Mouse (Mus musculus): ENCODE measurements around the gene Heyl. TPM values are rescaled to one million over a fixed set of nuclear protein-coding genes. Genes with fewer than 3 reads are reported as not detected.
"Not testable (repeated sequence)": the region's sequence is repeated elsewhere in the genome, so short reads cannot be mapped to it uniquely, and the experiment has no call there.

The Heyl gene
- polyA plus RNA-seq, 1 experiment = not detected

- Histone ChIP-seq H3K27me3 (ENCODE audit: control insufficient read depth, insufficient read depth, low read length, poor library complexity, severe bottlenecking) (no peaks in the 10 kb centered on the region), H3K9ac (ENCODE audit: low read depth, poor library complexity, severe bottlenecking) (no peak overlapping the region), H3K4me3 (ENCODE audit: low read depth, low read length) (no peak overlapping the region), H3K4me1 (ENCODE audit: control insufficient read depth, insufficient read depth, low read length) (no peaks in the 10 kb centered on the region), H3K9me3 (replicated peaks; ENCODE audit: control insufficient read depth, insufficient read depth, low read length, poor library complexity, severe bottlenecking) (no peaks in the 10 kb centered on the region), H3K27ac (ENCODE audit: insufficient read depth, low read length) (no peak overlapping the region), H3K36me3 (ENCODE audit: control insufficient read depth, insufficient read depth, low read length, poor library complexity, severe bottlenecking) (peaks cover 86% of the 10 kb centered on the region)
- no peak for TF ChIP-seq EP300 (IDR thresholded peaks at IDR 0.05; ENCODE audit: insufficient read depth, low read depth, low read length)
- TF ChIP-seq POLR2A (IDR thresholded peaks at IDR 0.05; ENCODE audit: insufficient read depth, low read length) = no peak
- TF ChIP-seq CTCF (IDR thresholded peaks at IDR 0.05; ENCODE audit: low read depth, low read length) = no peak
These were observed 60.5 kb downstream of the Heyl start for GRCm38 (mm10) chr4:123293661-123294443.

- not testable (repeated sequence) for H3K4me3 ChIP-seq (ENCODE audit: low read depth, low read length); H3K9me3 ChIP-seq (replicated peaks; ENCODE audit: control insufficient read depth, insufficient read depth, low read length, poor library complexity, severe bottlenecking); H3K4me1 ChIP-seq (ENCODE audit: control insufficient read depth, insufficient read depth, low read length); H3K27me3 ChIP-seq (ENCODE audit: control insufficient read depth, insufficient read depth, low read length, poor library complexity, severe bottlenecking); H3K9ac ChIP-seq (ENCODE audit: low read depth, poor library complexity, severe bottlenecking); H3K27ac ChIP-seq (ENCODE audit: insufficient read depth, low read length)
- H3K36me3 ChIP-seq (ENCODE audit: control insufficient read depth, insufficient read depth, low read length, poor library complexity, severe bottlenecking) = peaks cover 86% of the 10 kb centered on the region
These were observed 61.7 kb downstream of the Heyl start for GRCm38 (mm10) chr4:123295026-123295425.

- no peaks in the 10 kb centered on the region for H3K27me3 ChIP-seq (ENCODE audit: control insufficient read depth, insufficient read depth, low read length, poor library complexity, severe bottlenecking)
- TF ChIP-seq CTCF (IDR thresholded peaks at IDR 0.05; ENCODE audit: low read depth, low read length) (no peak), POLR2A (IDR thresholded peaks at IDR 0.05; ENCODE audit: insufficient read depth, low read length) (no peak), EP300 (IDR thresholded peaks at IDR 0.05; ENCODE audit: insufficient read depth, low read depth, low read length) (no peak)
- no peak overlapping the region for H3K9ac ChIP-seq (ENCODE audit: low read depth, poor library complexity, severe bottlenecking)
- no peak overlapping the region for H3K4me3 ChIP-seq (ENCODE audit: low read depth, low read length)
- no peak overlapping the region for H3K27ac ChIP-seq (ENCODE audit: insufficient read depth, low read length)
- H3K4me1 ChIP-seq (ENCODE audit: control insufficient read depth, insufficient read depth, low read length) = no peaks in the 10 kb centered on the region
- no peaks in the 10 kb centered on the region for H3K9me3 ChIP-seq (replicated peaks; ENCODE audit: control insufficient read depth, insufficient read depth, low read length, poor library complexity, severe bottlenecking)
- peaks cover 85% of the 10 kb centered on the region for H3K36me3 ChIP-seq (ENCODE audit: control insufficient read depth, insufficient read depth, low read length, poor library complexity, severe bottlenecking)
These were observed 62.3 kb downstream of the Heyl start for GRCm38 (mm10) chr4:123295516-123296147.

GRCm38 (mm10) chr4:123296148-123296534 is 62.8 kb downstream of the Heyl start:
- H3K27me3 ChIP-seq (ENCODE audit: control insufficient read depth, insufficient read depth, low read length, poor library complexity, severe bottlenecking) = no peaks in the 10 kb centered on the region
- no peak overlapping the region for H3K9ac ChIP-seq (ENCODE audit: low read depth, poor library complexity, severe bottlenecking)
- H3K36me3 ChIP-seq (ENCODE audit: control insufficient read depth, insufficient read depth, low read length, poor library complexity, severe bottlenecking) = peaks cover 83% of the 10 kb centered on the region
- H3K4me3 ChIP-seq (ENCODE audit: low read depth, low read length) = no peak overlapping the region
- H3K9me3 ChIP-seq (replicated peaks; ENCODE audit: control insufficient read depth, insufficient read depth, low read length, poor library complexity, severe bottlenecking) = no peaks in the 10 kb centered on the region
- H3K27ac ChIP-seq (ENCODE audit: insufficient read depth, low read length) = no peak overlapping the region
- no peaks in the 10 kb centered on the region for H3K4me1 ChIP-seq (ENCODE audit: control insufficient read depth, insufficient read depth, low read length)
- TF ChIP-seq POLR2A (IDR thresholded peaks at IDR 0.05; ENCODE audit: insufficient read depth, low read length) (no peak), CTCF (IDR thresholded peaks at IDR 0.05; ENCODE audit: low read depth, low read length) (no peak), EP300 (IDR thresholded peaks at IDR 0.05; ENCODE audit: insufficient read depth, low read depth, low read length) (no peak)

- H3K27me3 ChIP-seq (ENCODE audit: control insufficient read depth, insufficient read depth, low read length, poor library complexity, severe bottlenecking) = no peaks in the 10 kb centered on the region
- TF ChIP-seq EP300 (IDR thresholded peaks at IDR 0.05; ENCODE audit: insufficient read depth, low read depth, low read length) = no peak
- no peak for TF ChIP-seq POLR2A (IDR thresholded peaks at IDR 0.05; ENCODE audit: insufficient read depth, low read length)
- no peak for TF ChIP-seq CTCF (IDR thresholded peaks at IDR 0.05; ENCODE audit: low read depth, low read length)
- peaks cover 76% of the 10 kb centered on the region for H3K36me3 ChIP-seq (ENCODE audit: control insufficient read depth, insufficient read depth, low read length, poor library complexity, severe bottlenecking)
- no peaks in the 10 kb centered on the region for H3K9me3 ChIP-seq (replicated peaks; ENCODE audit: control insufficient read depth, insufficient read depth, low read length, poor library complexity, severe bottlenecking)
- no peak overlapping the region for H3K4me3 ChIP-seq (ENCODE audit: low read depth, low read length)
- no peaks in the 10 kb centered on the region for H3K4me1 ChIP-seq (ENCODE audit: control insufficient read depth, insufficient read depth, low read length)
- no peak overlapping the region for H3K27ac ChIP-seq (ENCODE audit: insufficient read depth, low read length)
- H3K9ac ChIP-seq (ENCODE audit: low read depth, poor library complexity, severe bottlenecking) = no peak overlapping the region
These were observed 64.0 kb downstream of the Heyl start for GRCm38 (mm10) chr4:123297195-123297960.

GRCm38 (mm10) chr4:123298226-123298625 is 64.9 kb downstream of the Heyl start:
- TF ChIP-seq POLR2A (IDR thresholded peaks at IDR 0.05; ENCODE audit: insufficient read depth, low read length) (no peak), EP300 (IDR thresholded peaks at IDR 0.05; ENCODE audit: insufficient read depth, low read depth, low read length) (no peak), CTCF (IDR thresholded peaks at IDR 0.05; ENCODE audit: low read depth, low read length) (no peak)

More at GRCm38 (mm10) chr4:123298226-123298625, 64.9 kb downstream of the Heyl start:
- no peak overlapping the region for H3K4me3 ChIP-seq (ENCODE audit: low read depth, low read length)
- no peak overlapping the region for H3K9ac ChIP-seq (ENCODE audit: low read depth, poor library complexity, severe bottlenecking)
- no peak overlapping the region for H3K27ac ChIP-seq (ENCODE audit: insufficient read depth, low read length)
- no peaks in the 10 kb centered on the region for H3K27me3 ChIP-seq (ENCODE audit: control insufficient read depth, insufficient read depth, low read length, poor library complexity, severe bottlenecking)
- no peaks in the 10 kb centered on the region for H3K4me1 ChIP-seq (ENCODE audit: control insufficient read depth, insufficient read depth, low read length)
- H3K36me3 ChIP-seq (ENCODE audit: control insufficient read depth, insufficient read depth, low read length, poor library complexity, severe bottlenecking) = peaks cover 76% of the 10 kb centered on the region
- peaks cover under 1% of the 10 kb centered on the region; the same call in 1 of the 2 replicates for H3K9me3 ChIP-seq (replicated peaks; ENCODE audit: control insufficient read depth, insufficient read depth, low read length, poor library complexity, severe bottlenecking)
